Mouse (Mus musculus) adrenal gland, postnatal 4 days (tissue): ENCODE measurements around the gene Gm28035. TPM values are rescaled to one million over a fixed set of nuclear protein-coding genes. Genes with fewer than 3 reads are reported as not detected.

Source experiments
- DNase-seq, 2 experiments: peaks; one replicate each; pipeline ENCODE4 v3.0.0; 2021 to 2022; ENCODE audit warnings: low spot score in 2 of 2, mixed read lengths in 2 of 2
- long read RNA-seq, 2 experiments: library from polyadenylated mRNA; stranded (forward); transcript quantifications; one replicate each; pipeline ENCODE4 v2.0.0; 2021
- total RNA-seq, 2 experiments: library from RNA; stranded (reverse); gene quantifications; 2 replicates each; pipeline ENCODE4 v1.2.3; 2021

The Gm28035 gene
- 1 to 10 TPM; 1.3 TPM for total RNA-seq
- long read RNA-seq, experiment 1 = 0 reads
- long read RNA-seq, experiment 2, partial matches to known transcripts = 1 of 4 reads
- long read RNA-seq, experiment 2, other reads (novel, unspliced or antisense) = 3 of 4 reads

DNA sequence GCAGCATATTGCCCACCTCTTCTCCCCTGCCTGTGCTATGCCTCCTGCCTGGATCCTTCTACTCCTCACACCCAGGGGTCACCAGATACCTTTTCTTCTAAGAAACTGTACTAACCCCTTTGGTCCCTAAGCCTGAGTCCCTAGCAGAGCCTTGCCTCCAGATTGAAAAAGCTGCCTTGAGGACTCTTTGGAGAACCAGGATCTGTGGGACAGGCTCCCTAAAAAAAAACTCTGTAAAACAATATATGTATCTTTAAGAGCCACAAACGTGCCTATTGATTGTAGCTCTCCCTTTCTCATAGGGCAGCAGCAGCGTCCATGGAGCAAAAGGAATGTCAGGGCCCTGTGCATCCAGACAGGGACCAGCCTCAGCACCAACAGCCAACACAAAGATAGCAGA, at the start of gene Gm28035:
Gene Gm28035, plus strand, starts transcription at position 301 of the 400 bp plus-strand sequence.
- DNase-seq = no peak

DNA sequence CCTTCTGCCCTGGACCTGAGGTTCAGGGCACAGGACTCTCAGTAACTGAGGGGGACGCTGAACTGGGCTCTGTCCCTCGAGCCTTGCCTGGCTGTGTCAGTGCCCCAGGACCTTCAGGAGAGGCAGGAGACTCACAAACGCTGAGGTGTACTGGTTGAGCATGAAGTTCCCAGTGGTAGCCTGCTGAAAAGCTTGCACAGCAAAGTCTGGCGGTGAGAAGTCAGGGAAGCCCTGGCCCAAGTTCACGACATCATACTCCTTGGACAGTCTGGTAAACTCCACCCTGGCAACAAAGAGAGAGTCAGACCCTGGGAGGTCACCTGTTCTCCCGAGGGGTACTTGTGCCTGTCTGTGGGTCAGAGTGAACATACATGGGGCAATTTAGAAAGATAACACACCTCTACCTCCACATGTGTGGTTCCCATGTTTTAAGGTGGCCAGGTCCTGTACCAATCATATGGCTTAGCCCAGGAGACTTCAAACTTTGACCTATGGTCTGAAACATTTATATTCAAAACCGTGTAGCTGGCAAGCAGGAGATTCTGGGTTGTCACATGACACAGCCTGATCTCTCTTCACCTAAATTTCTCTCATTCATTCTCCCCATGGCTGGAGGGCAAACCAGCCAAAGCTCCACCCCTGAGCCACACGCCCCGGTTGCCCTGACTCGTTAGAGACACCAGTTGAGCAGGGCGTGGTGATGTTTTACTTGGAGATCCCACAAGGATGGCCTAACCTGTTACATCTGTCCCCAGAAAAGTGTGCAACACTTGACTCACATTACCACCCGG, 48.4 kb upstream of the Gm28035 start:
- no peak for DNase-seq

DNA sequence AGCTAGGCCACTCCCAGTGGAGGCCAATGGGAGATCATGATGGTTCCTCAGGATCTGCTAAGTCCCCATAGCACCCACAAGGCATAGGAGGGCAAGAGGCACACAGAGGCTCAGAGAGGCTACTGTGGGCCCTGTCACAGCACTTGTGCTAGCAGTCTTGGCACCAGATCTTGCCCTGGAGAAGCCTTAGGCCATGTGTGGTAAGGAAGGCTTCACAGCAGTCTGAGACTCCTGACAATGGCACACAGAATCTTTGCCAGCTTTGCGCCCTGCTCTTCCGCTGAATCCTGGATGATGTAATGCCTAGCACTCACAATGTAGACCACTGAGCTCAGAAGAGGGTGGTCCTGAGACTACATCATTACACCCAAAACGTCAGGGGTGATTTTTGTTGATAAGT, 45.7 kb upstream of the Gm28035 start:
- no peak for DNase-seq

DNA sequence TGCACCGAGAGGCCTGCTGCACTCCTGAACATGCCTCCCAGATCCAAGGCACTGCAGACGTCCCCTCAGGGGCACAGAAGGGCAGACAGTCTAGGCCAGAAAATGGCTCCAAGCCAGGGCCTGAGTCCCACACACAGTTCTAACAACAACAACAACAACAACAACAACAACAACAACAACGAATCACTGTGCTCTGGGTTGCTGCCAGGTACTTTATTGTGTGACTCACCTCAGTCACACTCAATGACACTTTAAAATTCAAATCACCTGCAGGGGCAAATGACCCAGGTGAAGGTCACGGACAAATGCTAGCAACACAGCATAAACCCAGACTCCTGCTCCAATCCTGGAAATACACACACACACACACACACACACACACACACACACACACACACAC, 42.3 kb upstream of the Gm28035 start:
- no peak for DNase-seq

DNA sequence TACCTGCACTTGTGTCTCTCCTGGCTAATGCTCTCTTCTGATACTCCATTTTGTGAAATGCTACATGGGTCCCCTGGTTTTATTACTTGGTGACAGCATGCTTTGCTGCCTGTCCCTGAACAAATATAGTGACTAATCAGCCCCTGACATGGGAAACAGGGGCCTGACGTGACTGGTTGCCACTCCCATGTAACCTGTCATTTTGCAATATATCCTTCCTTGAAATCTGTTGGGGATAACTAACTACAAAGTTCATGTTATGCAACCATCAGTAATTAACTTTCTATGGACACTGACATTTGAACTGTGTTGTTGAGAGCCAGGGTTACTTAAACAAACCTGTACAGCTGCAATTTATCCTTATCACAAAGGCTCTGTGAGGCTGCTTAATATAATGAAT, 40.4 kb upstream of the Gm28035 start:
- no peak for DNase-seq

DNA sequence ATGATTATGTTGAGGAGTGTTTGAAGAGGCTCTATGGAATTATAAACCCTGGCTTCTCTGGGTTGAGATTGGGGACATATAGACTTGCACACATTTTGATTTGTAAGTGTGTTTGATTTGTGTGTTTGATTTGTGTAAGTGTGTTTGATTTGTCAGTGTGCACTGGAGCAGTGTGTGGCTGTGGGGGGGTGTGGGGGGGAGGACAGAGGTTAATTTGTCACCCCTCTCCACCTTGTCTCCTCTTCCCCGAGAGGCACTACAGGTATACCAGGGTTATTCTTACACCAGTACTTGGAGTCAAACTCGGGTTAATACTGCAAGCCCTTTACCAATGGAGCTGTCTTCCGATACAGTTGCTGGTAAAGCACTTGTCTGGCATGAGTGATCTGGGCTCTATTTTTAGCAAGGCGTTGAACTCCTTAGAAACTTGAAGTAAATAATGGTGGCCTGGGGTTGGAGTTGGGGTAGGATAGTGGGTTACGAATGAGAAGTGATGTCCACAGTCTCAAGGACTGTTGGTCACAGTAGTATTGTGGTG, 39.9 kb upstream of the Gm28035 start:
- DNase-seq = no peak

DNA sequence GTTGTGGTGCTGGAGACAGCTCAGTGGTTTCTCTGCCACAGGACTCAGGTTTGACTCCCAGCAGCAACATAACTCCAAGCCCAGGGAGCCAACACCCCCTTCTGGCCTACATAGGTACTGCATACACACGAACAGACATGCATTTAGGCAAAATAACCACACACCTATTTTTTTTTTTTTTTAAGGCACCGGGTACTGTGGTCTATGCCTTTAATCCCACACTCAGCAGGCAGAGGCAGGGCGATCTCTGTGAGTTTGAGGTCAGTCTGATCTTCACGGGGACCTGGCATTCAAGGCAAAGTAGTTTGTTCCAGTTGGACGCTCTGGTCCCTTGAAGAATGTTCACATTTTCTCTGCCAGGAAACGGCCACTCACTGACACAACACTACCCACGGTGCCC, 36.9 kb upstream of the Gm28035 start:
- DNase-seq = no peak

DNA sequence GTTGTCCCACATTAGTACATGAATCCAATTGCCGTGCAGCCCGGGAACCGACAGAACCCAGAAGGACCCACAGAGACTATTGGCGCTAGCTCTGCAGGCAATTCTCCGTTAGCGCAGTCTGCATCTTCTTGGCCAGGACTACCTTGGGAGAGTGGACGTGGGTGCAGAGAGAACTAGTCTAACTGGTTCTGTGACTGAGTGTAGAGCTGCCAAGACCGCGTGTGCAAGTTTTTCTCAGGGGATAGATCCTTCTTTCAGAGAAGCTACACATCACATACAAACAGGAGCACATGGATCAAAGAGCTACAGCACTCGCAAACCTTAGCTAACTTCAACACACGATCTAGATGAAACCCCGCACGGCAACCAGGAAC, 35.1 kb upstream of the Gm28035 start:
- no peak for DNase-seq

DNA sequence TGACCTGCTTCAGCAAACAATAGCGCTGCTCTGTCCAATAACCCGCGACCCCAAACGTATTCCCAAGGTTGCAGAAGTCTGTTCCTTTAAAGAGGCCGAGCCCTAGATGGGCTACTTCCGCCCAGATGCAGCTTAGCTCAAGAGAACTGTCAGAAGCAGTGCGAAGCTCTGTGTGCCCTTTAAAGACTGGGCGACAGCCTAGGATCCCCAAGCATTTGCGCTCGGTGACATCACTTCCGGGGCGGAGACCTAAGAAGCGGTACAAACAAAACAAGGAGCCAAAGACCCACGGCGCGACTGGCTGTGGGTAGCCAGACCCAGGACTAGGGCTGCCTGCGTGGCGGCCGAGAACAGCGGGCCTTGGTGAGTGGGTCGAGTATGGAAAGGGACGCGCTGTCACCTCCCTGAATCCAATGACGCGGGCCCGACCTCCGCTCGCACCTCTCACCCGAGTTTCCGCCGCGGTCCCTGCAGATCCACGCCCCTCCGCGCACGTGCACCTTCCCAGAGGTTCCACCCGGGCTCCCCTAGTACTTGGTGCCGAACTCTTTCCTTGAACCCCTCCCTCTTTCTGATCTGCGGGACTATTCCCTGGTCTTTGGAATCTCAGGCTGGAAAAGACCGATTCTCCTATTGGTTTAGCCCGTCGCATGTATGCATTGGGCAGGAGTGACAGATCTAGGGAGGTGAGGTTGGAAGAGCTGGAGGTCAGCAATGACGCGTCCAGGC, 34.6 kb upstream of the Gm28035 start, which contains the start of gene Kyat1:
Gene Kyat1, minus strand, starts transcription at position 219 of the 729 bp plus-strand sequence.
- DNase-seq = peak; percentile 67 to 85

DNA sequence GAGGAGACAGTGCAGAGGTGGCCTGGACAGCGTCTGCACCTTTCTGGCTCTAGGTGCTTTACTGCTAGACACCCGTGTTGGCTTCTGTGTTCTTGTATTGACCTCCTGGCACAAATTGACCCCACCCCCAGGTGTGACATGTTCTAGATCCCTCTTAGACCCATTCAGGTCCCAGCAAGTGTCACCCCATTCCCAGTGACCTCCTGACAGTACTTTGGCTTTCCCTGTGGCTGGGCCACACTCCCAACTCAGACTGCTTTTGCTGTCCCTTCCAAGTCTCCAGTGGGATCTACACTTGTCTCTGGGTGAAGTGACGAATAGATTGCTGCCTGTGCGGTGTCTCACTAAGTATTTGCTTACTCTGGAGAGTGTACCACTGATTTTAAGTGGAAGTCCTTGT, 33.0 kb upstream of the Gm28035 start:
- DNase-seq = no peak

DNA sequence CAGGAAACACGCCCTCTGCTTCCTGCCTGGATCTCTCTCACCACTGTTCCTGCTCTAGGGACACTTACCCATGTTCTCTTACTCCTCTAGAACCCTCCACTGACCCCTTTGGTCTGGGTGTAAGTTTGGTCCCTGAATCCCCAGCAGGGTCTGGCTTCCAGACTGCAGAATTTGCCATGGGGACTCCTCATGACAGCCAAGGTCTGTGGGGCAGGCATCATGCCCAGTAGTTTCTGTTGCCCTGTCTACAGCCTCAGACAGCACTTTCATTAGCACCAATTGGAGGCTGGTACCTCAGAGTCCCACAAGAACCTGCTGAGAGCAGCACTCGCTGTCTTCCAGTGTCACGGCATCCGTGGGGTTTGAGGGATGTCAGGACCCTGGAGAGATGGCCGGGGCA, 32.5 kb upstream of the Gm28035 start:
- DNase-seq = no peak

DNA sequence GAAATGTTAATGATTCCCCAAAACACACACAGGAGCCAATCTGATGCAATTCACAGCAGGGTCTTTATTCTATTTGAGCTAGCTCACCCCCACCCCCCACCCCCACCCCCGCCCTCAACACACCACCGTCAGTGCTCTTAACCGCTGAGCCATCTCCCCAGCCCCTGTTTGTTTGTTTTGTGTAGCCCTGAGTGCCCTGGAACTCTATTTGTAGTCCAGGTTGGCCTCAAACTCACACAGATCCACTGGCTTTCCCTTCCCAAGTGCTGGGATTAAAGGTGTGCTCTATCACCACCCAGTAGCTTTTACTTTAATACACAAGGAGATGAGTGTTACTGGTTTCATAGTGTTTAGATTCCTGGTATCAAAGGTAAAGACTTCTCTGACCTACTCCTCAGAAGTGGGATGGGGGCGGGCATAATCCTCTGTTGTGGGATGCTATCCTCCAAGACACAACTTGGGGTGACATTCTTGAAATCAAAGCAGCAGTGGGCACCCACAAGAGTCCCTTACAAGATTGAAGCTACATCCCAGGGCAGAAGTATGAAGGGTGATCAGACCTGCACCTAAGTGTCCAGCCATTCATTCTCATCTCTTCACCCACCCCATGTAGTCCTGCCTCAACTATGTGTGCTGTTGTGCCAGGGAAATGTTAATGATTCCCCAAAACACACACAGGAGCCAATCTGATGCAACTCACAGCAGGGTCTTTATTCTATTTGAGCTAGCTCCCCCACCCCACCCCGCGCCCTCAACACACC, 28.8 kb upstream of the Gm28035 start:
- no peak for DNase-seq

DNA sequence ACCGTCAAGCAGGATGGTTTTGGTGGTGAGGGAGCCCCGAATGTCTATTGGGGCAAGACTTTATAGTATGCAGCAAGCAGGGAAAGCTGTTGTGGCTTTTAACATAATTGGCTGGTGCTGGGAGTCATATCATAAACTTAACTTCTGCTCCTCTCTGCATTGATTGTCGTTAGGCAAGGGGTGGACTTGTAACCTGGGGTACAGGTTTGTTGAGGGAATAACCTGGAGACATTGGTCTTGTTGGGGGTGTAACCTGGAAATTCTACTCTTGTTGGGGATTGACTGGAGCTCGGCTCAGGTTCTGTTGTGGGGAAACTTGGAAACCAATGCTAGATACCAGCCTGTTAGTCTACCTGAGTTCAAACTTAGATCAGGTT, 28.2 kb upstream of the Gm28035 start:
- no peak for DNase-seq

DNA sequence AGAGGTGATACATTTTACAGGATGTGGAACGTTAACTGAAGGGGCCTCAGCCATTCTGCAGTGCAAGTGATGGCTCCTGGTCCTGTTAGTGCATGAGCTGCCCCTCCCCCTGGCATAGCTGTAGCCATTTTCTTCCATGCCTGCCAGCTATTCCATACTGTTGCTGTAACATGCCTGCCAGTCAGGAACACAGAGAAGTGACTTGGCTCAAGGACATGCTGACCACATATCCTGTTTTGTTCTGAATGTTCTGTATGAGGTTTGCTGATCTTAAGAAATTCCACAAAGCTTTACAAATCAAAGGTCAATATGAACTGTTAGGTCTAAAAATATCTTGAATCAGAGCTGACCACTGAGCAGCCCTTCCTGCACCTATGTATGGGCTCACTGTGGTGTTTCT, 27.4 kb upstream of the Gm28035 start:
- DNase-seq = no peak

DNA sequence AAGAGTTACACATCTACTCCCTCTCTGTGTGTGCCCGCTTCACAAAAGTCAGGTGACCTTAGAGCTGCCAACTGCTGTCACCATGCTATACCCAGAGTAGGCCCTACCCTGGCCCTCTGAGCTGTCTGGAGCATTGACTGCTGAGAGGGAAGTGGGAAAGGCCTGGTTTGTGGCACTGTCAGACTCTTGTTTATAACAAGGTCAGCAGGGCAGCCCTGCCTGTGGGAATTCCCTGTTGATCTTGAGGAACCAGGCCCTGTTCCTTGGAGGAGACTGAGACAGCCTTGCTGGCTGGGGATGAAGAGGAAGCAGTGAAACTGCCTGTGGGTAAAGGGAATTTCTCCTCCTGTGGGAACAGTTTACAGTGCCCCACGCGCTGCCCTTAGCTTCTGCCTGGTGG, 25.6 kb upstream of the Gm28035 start:
- DNase-seq = no peak

DNA sequence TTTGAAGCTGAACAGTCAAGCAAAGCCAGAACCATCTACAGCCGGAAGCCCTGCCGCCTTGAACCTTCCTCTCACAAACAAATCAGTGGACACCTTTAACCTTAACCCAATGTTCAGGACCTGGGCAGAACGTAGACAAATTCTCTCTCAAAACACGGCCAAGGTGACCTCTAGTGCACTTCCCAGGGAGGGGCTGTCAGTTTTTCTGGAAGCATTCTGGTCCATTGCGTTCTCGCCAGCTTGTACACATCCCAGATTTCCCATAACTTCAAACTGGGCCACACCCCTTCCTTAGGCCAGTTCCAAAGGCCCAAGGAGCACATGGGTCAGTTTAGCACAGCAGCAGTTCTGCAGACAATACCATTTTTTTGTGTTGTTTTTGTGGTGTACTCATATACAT, 24.9 kb upstream of the Gm28035 start:
- no peak for DNase-seq

DNA sequence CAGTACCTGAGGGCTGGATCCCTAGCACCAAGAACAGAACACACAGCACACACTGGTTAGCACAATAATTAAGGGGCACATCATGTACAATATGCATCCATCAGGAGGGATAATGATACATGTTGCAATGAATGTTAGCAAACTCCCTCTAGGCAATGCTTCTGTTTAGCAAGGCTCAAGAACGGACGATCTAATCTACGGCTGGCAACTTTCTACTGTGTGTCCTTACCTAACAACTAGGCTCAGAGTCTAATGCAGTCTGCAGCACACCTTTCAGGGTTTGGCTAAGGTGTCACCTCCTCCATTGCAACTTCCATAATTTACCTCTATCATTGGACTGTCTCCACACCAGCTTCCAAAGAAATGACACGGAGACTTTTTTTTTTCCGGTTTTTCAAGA, 24.1 kb upstream of the Gm28035 start:
- no peak for DNase-seq

DNA sequence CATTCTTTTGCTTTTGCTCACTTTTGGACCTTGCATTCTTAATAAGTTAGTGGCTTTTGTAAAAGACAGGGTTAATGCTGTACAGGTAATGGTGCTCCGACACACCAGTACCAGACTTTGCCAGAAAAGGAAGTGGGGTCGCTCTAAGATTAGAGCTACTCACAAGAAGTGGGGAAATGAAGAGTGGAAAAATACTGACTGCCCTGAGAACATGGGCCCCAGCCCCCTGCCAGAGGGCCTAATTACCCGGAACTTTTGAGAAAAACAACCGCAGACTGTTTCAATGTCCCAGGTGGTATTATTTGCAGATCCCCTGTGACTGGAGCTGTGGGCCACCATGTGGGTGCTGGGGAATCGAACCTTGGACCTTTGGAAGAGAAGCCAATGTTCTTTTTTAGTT, 4.8 kb upstream of the Gm28035 start:
- DNase-seq = no peak

DNA sequence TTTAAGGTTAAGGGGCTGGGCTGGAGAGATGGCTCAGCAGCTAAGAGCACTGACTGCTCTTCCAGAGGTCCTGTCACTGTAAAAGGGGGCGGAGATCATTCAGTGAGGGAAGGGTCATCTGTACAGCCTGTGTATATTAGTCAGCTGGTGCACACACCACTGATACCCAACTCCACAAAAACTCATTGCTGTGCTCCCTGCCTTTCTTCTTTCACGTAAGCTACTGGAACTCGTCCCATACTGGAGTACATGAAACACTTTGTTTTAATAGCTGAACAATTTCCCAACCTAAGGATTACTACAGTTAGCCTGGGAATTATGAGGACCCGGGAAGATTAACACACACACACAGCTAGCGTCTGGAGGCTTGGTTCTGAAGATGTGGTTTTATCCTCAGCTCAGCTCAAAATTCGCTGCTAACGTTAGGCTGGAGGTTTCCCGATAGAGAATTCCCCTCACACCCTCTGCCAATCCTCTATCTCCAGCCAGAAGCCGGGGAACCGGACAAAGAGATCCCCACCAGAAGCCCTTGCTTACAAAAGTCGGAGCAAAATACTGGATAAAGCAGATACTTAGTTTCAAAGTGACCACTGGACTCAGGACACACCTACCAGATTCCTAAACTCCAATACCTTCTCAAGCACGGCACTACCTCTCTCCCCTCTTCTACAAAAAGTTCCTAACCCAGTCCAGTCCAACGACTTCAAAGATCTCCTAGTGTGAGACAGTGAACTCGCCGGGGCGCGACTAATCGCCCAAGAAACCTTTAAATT, 3.8 kb upstream of the Gm28035 start:
- DNase-seq = no peak

DNA sequence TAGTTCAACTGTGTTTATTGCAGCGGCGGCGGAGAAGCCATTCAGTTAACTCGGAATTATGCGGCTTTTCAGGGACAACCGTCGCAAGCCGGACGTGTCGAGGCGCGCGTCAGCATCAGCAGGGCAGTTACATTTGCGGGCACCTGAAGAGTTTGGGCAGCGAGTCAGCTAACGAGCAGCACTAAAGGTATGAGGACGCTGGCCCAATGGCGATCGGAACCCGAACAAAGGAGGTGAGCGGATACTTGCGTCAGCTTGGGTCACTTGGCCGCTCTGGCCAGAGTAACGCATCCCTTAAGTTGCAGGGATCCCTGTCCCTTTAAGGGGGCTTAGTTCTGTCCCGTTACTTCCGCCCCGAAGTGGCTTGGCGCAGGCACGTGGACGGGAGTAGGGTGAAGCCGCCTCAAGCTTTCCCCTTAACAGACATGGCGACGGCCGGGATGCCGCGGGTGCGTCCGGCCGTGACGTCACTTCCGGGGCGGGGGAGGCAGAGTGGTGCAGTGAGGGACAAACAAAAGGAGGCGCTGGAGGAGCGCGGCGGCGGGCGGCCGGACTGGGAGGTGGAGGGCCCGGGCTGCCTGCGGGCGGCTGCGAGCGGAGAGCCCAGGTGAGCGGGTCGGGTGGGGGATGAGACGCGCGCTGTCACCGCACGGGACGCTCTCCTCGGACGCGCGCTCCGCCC, 3.0 kb upstream of the Gm28035 start, which contains the start of gene Lrrc8a:
Gene Lrrc8a, plus strand, starts transcription at position 517 of the 682 bp plus-strand sequence.
- DNase-seq = peak; percentile 100
